Mouse (Mus musculus): ENCODE measurements around the gene Mybphl. TPM values are rescaled to one million over a fixed set of nuclear protein-coding genes. Genes with fewer than 3 reads are reported as not detected.
A peak's percentile ranks its signal among the peaks of the same experiment; 100 is the strongest.

The Mybphl gene
- total RNA-seq (2021): 1 to 10 TPM in 1 of 2 experiments, not detected in 1; 1.0 TPM
- long read RNA-seq, experiment 1: 0 reads
- long read RNA-seq, experiment 2: 0 reads

DNA sequence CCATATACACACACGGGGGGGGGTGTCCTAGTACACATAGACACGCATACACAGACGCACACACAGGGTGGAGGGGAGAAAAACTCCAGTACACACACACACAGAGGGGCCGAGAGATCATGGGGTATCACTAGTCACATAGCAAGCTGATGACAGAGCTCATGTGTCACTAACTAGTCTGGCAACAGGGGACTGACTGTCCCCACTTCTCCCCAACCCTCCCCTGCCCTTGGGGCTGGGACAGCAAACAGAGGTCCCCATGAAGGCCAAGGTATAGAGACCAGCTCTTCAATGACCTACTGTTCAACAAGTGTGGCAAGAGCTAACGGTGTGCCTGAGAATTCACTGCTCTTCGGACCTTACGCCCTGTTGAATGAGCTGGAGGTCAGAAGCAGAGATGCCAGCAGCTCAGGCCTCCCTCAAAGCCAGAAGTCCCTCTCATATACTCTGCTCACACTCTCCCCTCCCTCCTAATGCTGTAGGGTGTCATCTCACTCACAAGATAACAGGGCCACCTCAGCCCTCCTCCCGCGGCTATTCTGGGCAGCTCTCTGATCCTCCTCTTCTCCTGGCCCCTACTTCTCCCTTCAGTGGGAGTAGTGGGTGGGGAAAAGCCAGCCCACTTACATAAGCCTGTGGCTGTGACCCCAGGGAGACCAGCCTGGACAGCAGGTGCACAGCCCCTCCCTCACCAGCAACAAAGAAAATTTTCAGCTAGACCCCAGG is at the start of gene Mybphl:
TSS of gene Mybphl (plus strand) at position 642 of the 726 bp plus-strand sequence.
- intact Hi-C loops (cut with DNase I): no loop called here
- DNase-seq (ENCODE audit: extremely low spot score in 1 of 2, low spot score in 2 of 2): no peak
- Histone ChIP-seq H3K27ac (peak within 1 kb of the TSS; percentile 48; the same call in 1 of the 2 replicates), H3K4me3 (no peak within 1 kb of the TSS)
- no peak for TF ChIP-seq CTCF (IDR thresholded peaks at IDR 0.05)

DNA sequence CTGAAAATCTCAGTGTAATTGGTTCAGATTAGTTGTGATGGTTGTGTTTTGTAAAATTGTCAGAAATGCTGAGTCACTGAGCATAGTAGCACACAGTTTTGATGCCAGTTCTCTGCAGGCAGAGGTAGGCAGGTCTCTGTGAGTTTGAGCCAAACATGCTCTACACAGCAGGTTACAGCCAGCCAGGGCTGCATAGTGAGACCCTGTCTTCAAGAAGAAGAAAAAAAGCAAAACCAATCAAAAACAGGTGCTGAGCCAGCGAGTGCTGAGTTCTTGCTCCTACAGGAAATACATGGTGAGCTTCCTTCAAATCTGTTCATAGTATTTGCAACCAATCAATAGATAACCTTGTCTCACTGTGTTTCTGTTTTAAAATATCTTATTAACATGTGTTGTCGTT is 46.2 kb upstream of the Mybphl start:
- Histone ChIP-seq H3K4me3 (no peak overlapping the region), H3K27ac (peak overlapping the region; percentile 1; the same call in 1 of the 2 replicates)
- TF ChIP-seq CTCF (IDR thresholded peaks at IDR 0.05): no peak
- DNase-seq (ENCODE audit: extremely low spot score in 1 of 2, low spot score in 2 of 2): no peak
- intact Hi-C loops (cut with DNase I): no loop called here

DNA sequence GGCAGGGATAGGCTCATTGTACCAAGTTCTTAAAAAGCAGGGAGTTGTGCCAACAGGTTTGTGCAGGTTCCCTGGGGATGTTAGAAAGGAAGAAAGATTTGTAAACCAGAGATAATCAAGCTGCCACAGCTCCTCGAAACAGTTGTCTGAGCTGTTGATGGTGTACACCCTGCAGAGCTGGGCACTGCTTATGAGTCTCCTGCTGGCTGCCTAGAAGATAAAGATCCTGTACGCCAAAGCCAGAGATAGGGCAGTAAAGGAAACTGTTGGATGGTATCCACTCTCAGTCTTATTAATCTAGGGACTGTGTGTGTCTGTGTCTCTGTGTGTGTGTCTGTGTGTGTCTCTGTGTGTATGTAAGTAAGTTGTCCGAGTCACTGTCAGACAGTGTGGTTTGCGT is 43.0 kb upstream of the Mybphl start:
- no peak for DNase-seq (ENCODE audit: extremely low spot score in 1 of 2, low spot score in 2 of 2)
- Histone ChIP-seq H3K4me3 (no peak overlapping the region), H3K27ac (no peak overlapping the region)
- no peak for TF ChIP-seq CTCF (IDR thresholded peaks at IDR 0.05)
- intact Hi-C loops (cut with DNase I): no loop called here

DNA sequence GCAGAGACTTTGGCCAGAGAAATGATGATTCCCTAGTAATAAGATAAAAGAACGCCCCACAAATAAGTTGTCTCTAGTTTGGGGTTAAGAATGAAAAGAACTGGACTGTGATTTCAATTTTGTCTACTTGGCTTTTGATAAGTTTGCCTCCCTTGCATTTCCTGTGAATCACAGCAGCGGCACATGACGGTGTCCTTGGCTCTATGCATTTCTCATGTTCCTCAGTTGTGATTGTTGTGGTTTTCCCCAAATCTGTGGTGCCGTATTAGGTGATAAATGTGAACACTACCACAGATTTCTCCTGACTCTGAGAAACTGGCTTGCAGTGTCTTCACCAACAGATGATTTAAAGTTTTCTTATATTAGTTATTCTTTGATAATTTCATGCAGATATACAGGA is 42.6 kb upstream of the Mybphl start:
- intact Hi-C loops (cut with DNase I): no loop called here
- no peak overlapping the region for H3K27ac ChIP-seq
- no peak for TF ChIP-seq CTCF (IDR thresholded peaks at IDR 0.05)
- no peak overlapping the region for H3K4me3 ChIP-seq
- no peak for DNase-seq (ENCODE audit: extremely low spot score in 1 of 2, low spot score in 2 of 2)

DNA sequence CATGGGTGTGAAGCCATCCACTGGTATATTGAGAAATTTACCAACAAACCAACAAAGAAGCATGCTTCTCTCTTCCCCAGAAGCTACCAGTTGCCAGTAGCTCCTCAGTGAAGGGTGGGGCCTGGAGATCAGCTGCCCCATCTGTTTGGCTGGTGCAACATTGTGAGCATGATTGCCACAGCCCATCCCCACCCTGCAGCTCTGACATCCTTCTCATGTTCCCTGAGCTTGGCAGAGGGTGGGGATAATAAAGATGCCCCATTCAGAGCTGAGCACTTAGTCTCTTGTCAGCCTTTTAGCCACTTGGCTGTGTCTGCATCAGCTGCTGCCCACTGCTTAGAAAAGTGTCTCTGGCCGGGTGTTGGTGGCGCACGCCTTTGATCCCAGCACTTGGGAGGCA is 41.7 kb upstream of the Mybphl start:
- intact Hi-C loops (cut with DNase I): no loop called here
- no peak for DNase-seq (ENCODE audit: extremely low spot score in 1 of 2, low spot score in 2 of 2)
- TF ChIP-seq CTCF (IDR thresholded peaks at IDR 0.05): no peak
- no peak overlapping the region for H3K4me3 ChIP-seq
- H3K27ac ChIP-seq: no peak overlapping the region

DNA sequence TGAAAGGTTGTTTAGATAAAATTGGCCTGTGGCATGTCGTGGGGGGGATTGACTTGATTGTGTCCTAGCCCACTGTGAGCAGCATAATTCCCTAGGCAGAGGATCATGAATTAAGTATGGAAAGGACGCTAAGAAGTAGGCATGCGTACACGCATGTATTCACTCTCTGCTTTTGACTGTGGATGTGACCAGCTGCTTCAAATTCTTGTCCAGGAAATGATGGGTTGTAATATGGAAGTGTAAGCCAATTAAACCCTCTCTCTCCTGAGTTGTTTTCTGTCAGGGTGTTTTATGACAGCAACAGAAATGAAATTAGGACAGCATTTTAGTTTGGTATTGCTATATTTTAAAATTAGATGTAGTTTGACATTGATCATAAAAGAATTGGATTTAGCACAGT is 39.9 kb upstream of the Mybphl start:
- Histone ChIP-seq H3K27ac (no peak overlapping the region), H3K4me3 (no peak overlapping the region)
- intact Hi-C loops (cut with DNase I): loop anchor here (5.0 kb wide), 1 partner anchor 38 kb away; no protein-coding TSS in a partner anchor

DNA sequence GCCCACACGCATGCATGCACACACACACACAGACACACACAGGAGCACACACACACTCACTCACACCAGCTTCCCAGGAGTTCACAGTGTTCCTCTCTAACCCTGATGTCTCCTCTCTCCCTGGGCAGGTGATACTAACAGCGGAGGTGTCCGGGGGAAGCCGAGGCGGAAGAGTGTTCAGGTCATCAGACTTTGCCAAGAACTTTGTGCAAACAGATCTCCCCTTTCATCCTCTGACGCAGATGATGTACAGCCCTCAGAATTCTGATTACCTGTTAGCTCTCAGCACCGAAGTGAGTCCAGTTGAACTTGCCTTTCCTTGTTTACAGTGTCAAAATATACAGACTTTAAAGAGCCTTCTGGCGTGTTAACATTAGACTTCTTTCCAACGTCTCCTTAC is 39.2 kb upstream of the Mybphl start:
- intact Hi-C loops (cut with DNase I): loop anchor here (5.0 kb wide), 1 partner anchor 38 kb away; no protein-coding TSS in a partner anchor

More for the DNA sequence above, 39.9 kb upstream of the Mybphl start:
- DNase-seq (ENCODE audit: extremely low spot score in 1 of 2, low spot score in 2 of 2): no peak
- TF ChIP-seq CTCF (IDR thresholded peaks at IDR 0.05): no peak

DNA sequence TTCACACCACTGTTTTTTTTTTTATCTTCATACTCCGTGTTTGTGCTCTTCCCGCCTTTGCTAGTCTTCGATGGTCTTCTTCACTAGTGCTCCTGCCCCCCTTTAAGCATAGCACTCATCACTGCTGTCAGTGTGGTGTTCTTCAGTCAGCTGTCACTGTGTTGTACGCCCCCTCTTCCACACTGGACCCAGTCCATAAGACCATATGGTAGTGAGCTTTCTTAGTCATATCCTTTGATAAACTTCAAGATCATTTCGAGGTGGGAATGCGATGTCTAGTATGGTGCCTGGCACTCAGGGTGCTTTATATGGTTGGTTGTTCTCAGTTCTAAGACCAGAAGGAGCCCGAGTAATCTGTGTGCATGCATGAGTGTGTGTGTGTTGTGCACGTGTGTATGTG is 37.4 kb upstream of the Mybphl start:
- no peak for TF ChIP-seq CTCF (IDR thresholded peaks at IDR 0.05)
- no peak for DNase-seq (ENCODE audit: extremely low spot score in 1 of 2, low spot score in 2 of 2)
- Histone ChIP-seq H3K27ac (no peak overlapping the region), H3K4me3 (no peak overlapping the region)
- intact Hi-C loops (cut with DNase I): loop anchor here (5.0 kb wide), 1 partner anchor 40 kb away; no protein-coding TSS in a partner anchor

More for the DNA sequence above, 39.2 kb upstream of the Mybphl start:
- no peak for DNase-seq (ENCODE audit: extremely low spot score in 1 of 2, low spot score in 2 of 2)
- no peak for TF ChIP-seq CTCF (IDR thresholded peaks at IDR 0.05)
- Histone ChIP-seq H3K27ac (no peak overlapping the region), H3K4me3 (no peak overlapping the region)

DNA sequence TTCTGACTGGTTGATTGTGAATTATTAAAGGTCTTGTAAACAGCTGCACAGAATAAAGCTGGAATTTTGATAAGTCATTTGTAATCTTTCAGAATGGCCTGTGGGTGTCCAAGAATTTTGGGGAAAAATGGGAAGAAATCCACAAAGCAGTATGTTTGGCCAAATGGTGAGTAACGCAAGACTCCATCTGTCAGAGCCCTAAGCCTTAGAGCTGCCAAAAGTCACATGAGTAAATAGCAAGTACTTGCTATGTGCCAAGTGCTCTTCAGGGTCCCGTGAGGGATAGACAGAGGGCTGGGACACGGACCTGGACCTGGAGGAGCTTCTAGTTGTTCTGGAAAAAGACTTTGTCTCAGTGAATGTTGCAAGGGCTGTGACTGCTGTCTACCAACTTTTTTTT is 36.8 kb upstream of the Mybphl start:
- DNase-seq (ENCODE audit: extremely low spot score in 1 of 2, low spot score in 2 of 2): no peak
- Histone ChIP-seq H3K27ac (peak overlapping the region; percentile 48; the same call in 1 of the 2 replicates), H3K4me3 (no peak overlapping the region)
- intact Hi-C loops (cut with DNase I): loop anchor here (5.0 kb wide), 1 partner anchor 41 kb away; no protein-coding TSS in a partner anchor
- TF ChIP-seq CTCF (IDR thresholded peaks at IDR 0.05): no peak

DNA sequence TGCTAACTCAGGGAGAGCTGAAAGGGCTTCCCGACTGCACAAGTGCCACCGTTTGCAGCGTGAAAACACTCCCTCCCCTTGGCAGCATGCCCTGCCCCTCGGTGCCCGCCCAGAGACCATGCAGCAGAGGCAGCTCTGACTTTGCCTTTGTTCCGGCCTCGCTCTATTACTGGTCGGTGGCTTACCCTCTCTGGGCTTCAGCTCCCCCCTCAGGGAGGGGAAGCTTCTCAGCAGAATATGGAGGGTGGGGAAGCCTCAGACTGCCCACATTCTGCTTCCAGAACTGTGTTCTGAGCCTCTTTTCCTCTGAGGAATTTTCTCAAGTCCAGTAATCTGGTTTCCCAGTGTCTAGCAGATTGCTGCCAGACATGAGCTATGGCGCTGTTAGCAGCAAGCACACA is 36.3 kb upstream of the Mybphl start:
- Histone ChIP-seq H3K4me3 (no peak overlapping the region), H3K27ac (peak overlapping the region; percentile 48; the same call in 1 of the 2 replicates)
- peak; percentile 7 for TF ChIP-seq CTCF (IDR thresholded peaks at IDR 0.05)
- peak in 1 of 2 experiments; percentile 52 for DNase-seq (ENCODE audit: extremely low spot score in 1 of 2, low spot score in 2 of 2)
- intact Hi-C loops (cut with DNase I): loop anchor here (5.0 kb wide), 1 partner anchor 41 kb away; no protein-coding TSS in a partner anchor

DNA sequence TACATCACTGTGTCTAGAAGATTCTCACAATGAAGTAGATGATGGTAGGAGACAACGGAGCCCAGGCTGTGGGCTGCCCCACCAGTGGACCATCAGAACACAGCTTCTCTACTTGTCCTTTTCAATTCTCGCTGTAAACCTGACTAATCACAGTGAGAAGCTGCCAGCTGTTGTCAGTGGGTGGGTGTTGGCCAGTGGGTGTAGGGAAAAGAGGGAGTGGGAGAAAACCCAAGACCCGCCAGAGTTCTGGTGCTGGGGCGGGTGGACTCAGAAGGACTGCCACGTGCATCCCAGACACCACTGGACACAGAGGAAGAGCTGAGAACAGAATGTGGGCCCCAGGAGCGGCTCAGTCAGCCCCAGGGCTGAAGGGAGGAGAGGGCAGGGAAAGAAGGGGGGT is 33.9 kb upstream of the Mybphl start:
- intact Hi-C loops (cut with DNase I): loop anchor here (1.0 kb wide), 1 partner anchor 24 kb away; no protein-coding TSS in a partner anchor
- no peak overlapping the region; the same call in 1 of the 2 replicates for H3K27ac ChIP-seq
- peak in 1 of 2 experiments; percentile 64 for DNase-seq (ENCODE audit: extremely low spot score in 1 of 2, low spot score in 2 of 2)

DNA sequence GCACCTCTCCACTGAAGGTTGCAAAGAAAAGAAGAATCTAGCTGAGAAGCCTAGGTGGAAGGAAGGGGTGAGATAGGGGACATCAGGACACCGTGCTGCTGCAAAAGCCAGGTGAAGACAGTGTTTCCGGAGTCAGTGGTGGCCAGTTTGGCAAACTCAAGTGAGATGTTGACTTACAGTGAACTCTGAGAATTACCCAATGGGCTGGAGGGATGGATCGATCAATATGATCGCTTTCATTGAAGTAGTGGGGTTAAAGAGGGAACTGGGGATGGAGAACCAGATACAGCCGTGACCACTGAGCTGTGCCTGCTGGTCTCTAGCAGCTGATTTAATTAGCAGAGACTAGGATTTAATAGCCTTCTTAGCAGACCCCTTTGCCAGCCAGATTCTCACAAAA is 27.8 kb upstream of the Mybphl start:
- DNase-seq (ENCODE audit: extremely low spot score in 1 of 2, low spot score in 2 of 2): no peak
- no peak overlapping the region for H3K27ac ChIP-seq
- intact Hi-C loops (cut with DNase I): no loop called here
- no peak overlapping the region for H3K4me3 ChIP-seq
- no peak for TF ChIP-seq CTCF (IDR thresholded peaks at IDR 0.05)

More for the DNA sequence above, 33.9 kb upstream of the Mybphl start:
- no peak overlapping the region for H3K4me3 ChIP-seq
- TF ChIP-seq CTCF (IDR thresholded peaks at IDR 0.05): no peak
